Mouse (Mus musculus) lung, postnatal 0 days (tissue): ENCODE data around the gene Gm4871. TPM values are rescaled to one million over a fixed set of nuclear protein-coding genes. Genes with fewer than 3 reads are reported as not detected.

Experiments used
- ATAC-seq: fragments of 200-750 bp; cut with Nextera tagmentation; 2 replicates; pipeline ENCODE4 v1.8.0; 2017; ENCODE audit warnings: moderate library complexity
- DNase-seq: peaks from one replicate; pipeline ENCODE4 v3.0.0-alpha.2; 2016; ENCODE audit warnings: low spot score
- H3K27ac ChIP-seq: fragments of 300-500 bp; sonication (generic); 2 replicates; pipeline ENCODE4 v1.5.1; 2014; ENCODE audit warnings: antibody characterized with exemption, mild to moderate bottlenecking, low read length, mixed read lengths
- H3K27me3 ChIP-seq: fragments of 300-500 bp; sonication (generic); replicated peaks from 2 replicates; pipeline ENCODE4 v1.6.1; 2014; ENCODE audit warnings: low read length, mixed read lengths; ENCODE audit not compliant: insufficient read depth
- H3K36me3 ChIP-seq: fragments of 300-500 bp; sonication (generic); 2 replicates; pipeline ENCODE4 v1.6.1; 2014; ENCODE audit warnings: low read length, mixed read lengths; ENCODE audit not compliant: insufficient read depth
- H3K4me1 ChIP-seq: fragments of 300-500 bp; sonication (generic); 2 replicates; pipeline ENCODE4 v1.6.1; 2014; ENCODE audit warnings: antibody characterized with exemption, low read depth, low read length, mixed read lengths; ENCODE audit not compliant: insufficient read depth
- H3K4me2 ChIP-seq: fragments of 300-500 bp; sonication (generic); replicated peaks from 2 replicates; pipeline ENCODE4 v1.6.1; 2014; ENCODE audit warnings: low read depth, mild to moderate bottlenecking, low read length, moderate library complexity, mixed read lengths
- H3K4me3 ChIP-seq: fragments of 300-500 bp; sonication (generic); 2 replicates; pipeline ENCODE4 v1.5.1; 2014; ENCODE audit warnings: low read depth, low read length
- H3K9ac ChIP-seq: fragments of 300-500 bp; sonication (generic); replicated peaks from 2 replicates; pipeline ENCODE4 v1.6.1; 2014; ENCODE audit warnings: low read depth, mild to moderate bottlenecking
- H3K9me3 ChIP-seq: fragments of 300-500 bp; sonication (generic); 2 replicates; pipeline ENCODE4 v1.6.1; 2016; ENCODE audit warnings: low read length, mixed read lengths
- CTCF ChIP-seq: IDR thresholded peaks from 2 replicates; pipeline ENCODE4 v1.5.1; 2016; ENCODE audit warnings: antibody characterized with exemption, mild to moderate bottlenecking
- EP300 ChIP-seq: IDR thresholded peaks from 2 replicates; pipeline ENCODE4 v1.6.1; 2016; ENCODE audit warnings: antibody characterized with exemption, mild to moderate bottlenecking, control low read depth
- WGBS: fragments of 180-500 bp; shearing (Covaris S2); extraction: QIAGEN DNeasy Blood & Tissue Kit; methylation state at CpG from one replicate; pipeline ENCODE4 v1.1.7; 2014; 5-methylcytosine and 5-hydroxymethylcytosine counted together
- polyA plus RNA-seq: library from polyadenylated mRNA; unstranded; fragments of >200 nt; fragmentation: Nextera tagmentation; extraction: Ambion mirVana; gene quantifications from 2 replicates; pipeline ENCODE4 v1.2.1, GENCODE M21; 2015

Gene Gm4871
- polyA plus RNA-seq, 1 experiment from 2014 or later = not detected

GRCm38 (mm10) chr5:144998491-144998890, 34.1 kb downstream of the Gm4871 start:
- DNase-seq (peak; percentile 40), ATAC-seq (no peak)
- H3K27ac ChIP-seq = no peak overlapping the region
- H3K4me2 ChIP-seq = no peak overlapping the region
- no peaks in the 10 kb centered on the region for H3K4me1 ChIP-seq
- TF ChIP-seq CTCF (peak; percentile 63), EP300 (no peak)
- WGBS = 34% methylated on average over 2 of the region's 2 CpGs
- no peak overlapping the region for H3K4me3 ChIP-seq
- H3K9ac ChIP-seq = no peak overlapping the region
- no peaks in the 10 kb centered on the region for H3K9me3 ChIP-seq
- H3K36me3 ChIP-seq = no peaks in the 10 kb centered on the region
- H3K27me3 ChIP-seq = no peaks in the 10 kb centered on the region

GRCm38 (mm10) chr5:144990481-144990880, 42.1 kb downstream of the Gm4871 start:
- TF ChIP-seq CTCF (no peak), EP300 (no peak)
- 63% methylated on average over 5 of the region's 5 CpGs for WGBS
- no peak overlapping the region for H3K27ac ChIP-seq
- H3K4me2 ChIP-seq = no peak overlapping the region
- no peaks in the 10 kb centered on the region for H3K36me3 ChIP-seq
- ATAC-seq (no peak), DNase-seq (no peak)
- no peak overlapping the region for H3K4me3 ChIP-seq
- no peaks in the 10 kb centered on the region for H3K4me1 ChIP-seq
- H3K9me3 ChIP-seq = no peaks in the 10 kb centered on the region
- H3K9ac ChIP-seq = no peak overlapping the region
- no peaks in the 10 kb centered on the region for H3K27me3 ChIP-seq

GRCm38 (mm10) chr5:144990051-144990450, 42.5 kb downstream of the Gm4871 start:
- Histone ChIP-seq H3K9ac (no peak overlapping the region), H3K4me1 (no peaks in the 10 kb centered on the region), H3K27me3 (no peaks in the 10 kb centered on the region), H3K36me3 (no peaks in the 10 kb centered on the region), H3K27ac (no peak overlapping the region), H3K9me3 (no peaks in the 10 kb centered on the region), H3K4me2 (no peak overlapping the region), H3K4me3 (no peak overlapping the region)
- WGBS = 59% methylated on average over 2 of the region's 2 CpGs
- TF ChIP-seq CTCF (no peak), EP300 (no peak)
- ATAC-seq = no peak
- DNase-seq = no peak

- ATAC-seq = 0 out of 2 replicates have a peak, but pooled peaks have one; percentile 5
- DNase-seq = no peak
- Histone ChIP-seq H3K9ac (no peak overlapping the region), H3K36me3 (no peaks in the 10 kb centered on the region), H3K27me3 (no peaks in the 10 kb centered on the region), H3K4me2 (no peak overlapping the region), H3K4me3 (no peak overlapping the region), H3K27ac (no peak overlapping the region), H3K9me3 (no peaks in the 10 kb centered on the region), H3K4me1 (no peaks in the 10 kb centered on the region)
- WGBS = 70% methylated on average over 4 of the region's 4 CpGs
- TF ChIP-seq CTCF = no peak
- no peak for TF ChIP-seq EP300
Observed at GRCm38 (mm10) chr5:144989061-144989405, 43.5 kb downstream of the Gm4871 start.

GRCm38 (mm10) chr5:144988340-144989060, 44.1 kb downstream of the Gm4871 start:
- H3K4me3 ChIP-seq = no peak overlapping the region
- no peaks in the 10 kb centered on the region for H3K9me3 ChIP-seq
- no peak overlapping the region for H3K27ac ChIP-seq
- no peak overlapping the region for H3K9ac ChIP-seq
- DNase-seq (peak; percentile 90), ATAC-seq (peak; percentile 71)
- no peak overlapping the region for H3K4me2 ChIP-seq
- H3K36me3 ChIP-seq = no peaks in the 10 kb centered on the region
- H3K4me1 ChIP-seq = no peaks in the 10 kb centered on the region
- no peaks in the 10 kb centered on the region for H3K27me3 ChIP-seq
- 42% methylated on average over 9 of the region's 9 CpGs for WGBS
- TF ChIP-seq CTCF = peak; percentile 86
- TF ChIP-seq EP300 = no peak

GRCm38 (mm10) chr5:144987561-144987960, 45.0 kb downstream of the Gm4871 start:
- no peaks in the 10 kb centered on the region for H3K36me3 ChIP-seq
- H3K27ac ChIP-seq = no peak overlapping the region
- no peak for TF ChIP-seq EP300
- no peak for TF ChIP-seq CTCF
- H3K4me1 ChIP-seq = no peaks in the 10 kb centered on the region
- ATAC-seq = no peak
- H3K9ac ChIP-seq = no peak overlapping the region
- H3K9me3 ChIP-seq = no peaks in the 10 kb centered on the region
- no peaks in the 10 kb centered on the region for H3K27me3 ChIP-seq
- H3K4me3 ChIP-seq = no peak overlapping the region
- 86% methylated on average over 13 of the region's 13 CpGs for WGBS
- no peak for DNase-seq
- H3K4me2 ChIP-seq = no peak overlapping the region

GRCm38 (mm10) chr5:144984839-144985238, 47.7 kb downstream of the Gm4871 start:
- no peak overlapping the region for H3K4me3 ChIP-seq
- no peaks in the 10 kb centered on the region for H3K4me1 ChIP-seq
- WGBS = 91% methylated on average over 5 of the region's 5 CpGs
- no peak overlapping the region for H3K27ac ChIP-seq
- no peaks in the 10 kb centered on the region for H3K36me3 ChIP-seq
- H3K9ac ChIP-seq = no peak overlapping the region
- no peaks in the 10 kb centered on the region for H3K27me3 ChIP-seq
- TF ChIP-seq CTCF (peak; percentile 42; the same call in 1 of the 2 replicates), EP300 (no peak)
- H3K9me3 ChIP-seq = no peaks in the 10 kb centered on the region
- no peak for ATAC-seq
- no peak overlapping the region for H3K4me2 ChIP-seq
- DNase-seq = no peak
